Mouse (Mus musculus) embryonic fibroblast, embryonic 13.5 days (primary cell): ENCODE results near the gene Mta3.

Source experiments
- CTCF ChIP-seq: IDR thresholded peaks from 2 replicates; pipeline ENCODE4 v1.5.1; 2011; ENCODE audit warnings: mild to moderate bottlenecking, control low read depth, low read length, moderate library complexity, borderline replicate concordance; ENCODE audit not compliant: insufficient read depth
- POLR2A ChIP-seq: IDR thresholded peaks from 2 replicates; pipeline ENCODE4 v1.6.1; 2011; ENCODE audit warnings: low read depth, mild to moderate bottlenecking, control low read depth, low read length, moderate library complexity

DNA sequence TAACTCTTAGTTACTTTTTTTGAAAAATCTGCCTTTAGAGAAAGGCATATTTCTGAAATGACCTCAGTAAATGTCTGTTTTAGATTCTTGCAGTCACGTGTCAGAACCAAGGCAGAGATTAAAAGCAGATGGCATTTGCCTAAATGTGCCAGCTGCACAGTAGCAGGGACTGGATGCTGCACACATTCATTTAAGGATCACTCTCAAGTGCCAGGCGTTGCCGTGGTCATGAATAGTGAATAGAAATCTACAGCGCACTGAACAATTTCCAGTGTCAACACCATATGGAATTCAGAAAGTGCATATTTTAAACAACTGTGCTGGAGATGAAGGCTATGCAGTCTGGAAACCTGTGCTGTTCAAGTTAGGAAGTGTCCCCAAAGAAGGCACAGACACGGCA lies 76.8 kb downstream of the Mta3 start:
- TF ChIP-seq POLR2A (no peak), CTCF (no peak)
